Mouse (Mus musculus): ENCODE data around the gene Gm10354.
"Not testable (repeated sequence)": the region's sequence is repeated elsewhere in the genome, so short reads cannot be mapped to it uniquely, and the experiment has no call there.

The Gm10354 gene

DNA sequence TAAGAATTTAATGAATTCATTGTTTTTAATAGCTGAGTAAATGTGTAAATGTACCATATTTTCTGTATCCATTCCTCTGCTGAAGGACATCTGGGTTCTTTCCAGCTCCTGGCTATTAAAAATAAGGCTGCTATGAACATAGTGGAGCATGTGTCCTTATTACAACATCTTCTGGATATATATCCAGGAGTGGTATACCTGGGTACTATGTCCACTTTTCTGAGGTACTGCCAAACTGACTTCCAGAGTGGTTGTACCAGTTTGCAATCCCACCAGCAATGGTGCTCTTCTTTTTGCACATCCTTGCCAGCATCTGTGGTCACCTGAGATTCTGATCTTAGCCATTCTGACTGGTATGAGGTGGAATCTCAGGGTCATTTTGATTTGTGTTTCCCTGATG is 25.1 kb downstream of the Gm10354 start:
- DNase-seq = not testable (repeated sequence)

DNA sequence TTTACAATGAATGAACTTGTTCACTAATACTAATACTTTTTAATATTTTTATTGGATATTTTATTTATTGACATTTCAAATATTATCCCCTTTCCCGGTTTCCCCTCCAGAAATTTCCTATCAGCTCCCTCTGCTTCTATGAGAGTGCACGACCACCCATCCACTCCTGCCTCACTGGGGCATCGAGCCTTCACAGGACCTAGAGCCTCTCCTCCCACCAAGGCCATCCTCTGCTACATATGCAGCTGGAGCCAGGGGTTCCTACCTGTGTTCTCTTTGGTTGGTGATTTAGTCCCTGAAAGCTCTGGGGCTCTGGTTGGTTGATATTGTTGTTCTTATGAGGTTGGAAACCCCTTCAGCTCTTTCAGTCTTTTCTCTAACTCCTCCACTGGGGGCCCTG is 26.0 kb downstream of the Gm10354 start:
- DNase-seq = not testable (repeated sequence)

DNA sequence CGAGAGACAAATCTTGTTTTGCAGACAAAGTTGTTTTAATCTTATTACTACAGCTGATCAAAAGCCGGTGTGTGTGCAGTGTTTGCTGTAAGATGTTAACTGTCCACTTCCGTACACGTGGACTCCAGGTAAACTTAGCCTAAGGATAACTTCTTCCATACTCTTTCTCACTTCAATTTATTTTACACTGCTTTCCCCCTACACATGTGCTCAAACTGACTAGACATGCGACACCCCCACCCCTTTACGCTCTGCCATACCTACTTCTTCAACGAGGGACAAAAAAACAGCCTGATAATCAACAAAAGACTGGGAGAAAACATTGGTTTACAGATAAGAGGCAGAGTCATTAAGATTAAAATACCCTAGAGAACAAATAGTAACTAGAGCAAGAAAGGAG is 26.9 kb downstream of the Gm10354 start:
- DNase-seq = not testable (repeated sequence)

DNA sequence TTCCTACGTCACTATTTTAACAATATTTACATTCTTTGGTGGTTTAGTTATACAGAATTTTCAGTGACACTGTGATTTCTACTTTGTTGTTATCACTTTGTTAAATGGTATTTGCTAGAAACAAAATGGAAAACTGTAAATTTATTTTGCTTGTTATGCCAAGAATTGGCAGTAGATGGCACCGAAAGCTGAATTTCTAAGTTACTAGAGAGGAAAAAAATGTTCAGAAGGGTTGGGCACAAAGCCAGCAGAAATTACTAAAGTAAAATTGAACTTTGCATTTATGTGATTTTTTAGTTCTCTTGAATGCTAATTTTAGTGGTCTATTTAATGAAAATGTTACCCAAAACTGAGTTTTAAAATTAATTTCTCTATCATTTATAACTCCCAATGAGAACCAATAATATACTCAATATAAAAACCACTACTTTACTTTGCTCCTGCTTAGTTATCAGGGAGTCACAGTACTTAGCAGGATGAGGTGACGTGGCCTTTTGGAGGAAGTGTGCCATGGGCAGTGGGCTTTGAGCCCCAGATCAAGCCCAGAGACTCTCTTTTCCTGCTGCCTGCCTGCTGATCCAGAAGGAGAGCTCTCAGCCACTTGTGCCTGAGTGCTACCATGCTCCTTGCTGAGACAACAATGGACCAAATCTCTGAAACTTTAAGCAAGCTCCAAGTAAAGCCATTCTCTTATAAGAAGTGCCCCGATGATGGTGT is 31.1 kb downstream of the Gm10354 start:
- peak; percentile 18 for DNase-seq

DNA sequence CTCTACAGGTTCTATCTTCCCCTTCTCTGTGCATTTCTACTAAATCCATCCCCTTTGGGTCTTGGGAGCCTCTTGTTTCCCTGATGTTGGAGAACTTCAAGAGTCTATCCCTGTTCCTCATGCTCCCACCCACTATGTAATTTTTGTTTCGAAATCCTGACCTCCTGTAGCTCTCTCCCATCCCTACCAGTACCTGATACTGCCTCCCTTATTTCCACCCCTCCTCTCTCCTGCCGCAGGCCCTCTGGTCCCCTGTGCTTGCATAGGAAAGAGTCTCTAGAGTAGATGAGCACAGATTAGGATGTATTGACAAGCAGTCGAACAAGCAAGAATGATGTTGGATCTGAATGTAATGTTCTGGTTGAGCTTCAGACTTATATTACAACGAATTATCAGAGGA is 33.2 kb downstream of the Gm10354 start:
- DNase-seq = not testable (repeated sequence)

DNA sequence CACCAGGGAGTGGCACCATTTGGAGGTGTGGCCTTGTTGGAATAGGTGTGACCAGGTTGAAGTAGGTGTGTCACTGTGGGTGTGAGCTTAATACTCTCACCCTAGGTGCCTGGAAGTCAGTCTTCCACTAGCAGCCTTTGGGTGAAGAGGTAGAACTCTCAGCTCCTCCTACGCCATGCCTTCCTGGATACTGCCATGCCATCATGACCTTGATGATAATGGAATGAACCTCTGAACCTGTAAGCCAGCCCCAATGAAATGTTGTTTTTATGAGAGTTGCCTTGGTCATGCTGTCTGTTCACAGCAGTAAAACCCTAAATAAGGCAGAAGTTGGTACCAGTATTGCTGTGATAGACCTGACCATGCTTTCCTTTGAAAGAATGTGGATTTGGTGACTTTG is 37.7 kb downstream of the Gm10354 start:
- DNase-seq = not testable (repeated sequence)

DNA sequence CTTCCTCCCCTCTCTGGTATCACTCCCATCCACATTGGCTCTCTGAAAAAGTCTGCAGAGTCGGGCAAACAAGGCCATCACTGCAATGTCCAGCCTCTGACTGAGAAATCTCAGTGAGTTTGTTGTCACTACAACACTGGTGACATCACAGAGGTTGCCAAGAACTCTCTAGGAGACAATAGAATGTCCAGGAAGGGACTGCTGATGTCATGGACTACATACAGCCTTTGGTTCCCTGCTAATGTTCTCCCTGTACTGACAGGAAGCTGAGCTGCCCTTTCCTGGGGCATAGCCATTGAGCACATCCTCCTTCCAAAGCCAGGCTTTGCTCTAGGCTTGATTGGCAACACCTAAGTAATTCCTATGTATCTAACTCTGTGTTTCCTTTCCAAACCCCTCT is 40.4 kb downstream of the Gm10354 start, which contains the start of gene Speer4e:
TSS of gene Speer4e (minus strand) at position 101 of the 400 bp plus-strand sequence.
- DNase-seq = not testable (repeated sequence)

DNA sequence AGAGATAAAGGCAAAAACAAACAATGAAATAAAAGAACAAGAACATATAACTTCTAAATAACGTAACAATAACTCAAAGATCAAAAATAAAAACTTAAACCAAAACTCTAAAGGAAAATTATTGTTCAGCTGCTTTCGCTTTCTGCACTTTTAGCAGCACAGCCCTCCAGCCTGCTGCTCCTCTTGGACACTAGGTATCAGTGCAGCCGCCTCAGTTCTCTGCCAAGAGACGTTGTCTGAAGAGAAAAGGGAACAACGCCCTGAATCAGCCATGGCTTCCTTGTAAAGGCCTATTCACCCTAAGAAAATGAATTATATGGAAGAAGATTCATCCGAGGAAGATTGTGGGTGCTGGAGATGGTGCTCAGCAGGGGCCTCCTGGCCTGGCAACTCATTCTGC is 45.0 kb downstream of the Gm10354 start:
- not testable (repeated sequence) for DNase-seq

DNA sequence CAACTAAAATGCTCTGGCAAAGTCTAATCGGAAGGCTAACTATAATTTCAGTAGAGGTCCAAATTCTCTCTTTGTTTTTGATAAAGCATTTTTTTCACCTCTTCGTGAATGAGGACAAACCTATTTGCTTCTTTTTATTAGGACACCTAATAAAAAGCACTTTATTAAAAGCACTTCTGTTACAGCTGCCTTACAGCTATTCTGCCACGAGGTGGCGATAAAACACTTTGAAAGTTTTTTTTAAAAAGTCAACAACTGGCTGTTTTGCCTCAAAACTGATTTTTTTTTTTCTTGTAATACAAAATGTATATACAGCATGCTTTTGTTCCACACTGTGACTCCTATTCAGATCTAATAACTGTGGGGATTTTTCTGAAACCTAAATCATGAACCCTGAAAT is 51.7 kb downstream of the Gm10354 start:
- not testable (repeated sequence) for DNase-seq
